Mouse (Mus musculus) limb, embryonic 11.5 days (tissue): ENCODE measurements around the gene Gpr146. TPM values are rescaled to one million over a fixed set of nuclear protein-coding genes. Genes with fewer than 3 reads are reported as not detected.
A peak's percentile ranks its signal among the peaks of the same experiment; 100 is the strongest.

Experiments used
- ATAC-seq: fragments of 200-750 bp; cut with Nextera tagmentation; 2 replicates; pipeline ENCODE4 v1.8.0; 2017; ENCODE audit warnings: low read depth; ENCODE audit not compliant: insufficient number of reproducible peaks, low FRiP score, low TSS enrichment
- DNase-seq: peaks from one replicate; pipeline ENCODE4 v3.0.0-alpha.2; 2015; ENCODE audit warnings: low spot score
- H3K27ac ChIP-seq: fragments of 300-500 bp; sonication (generic); replicated peaks from 2 replicates; pipeline ENCODE4 v1.5.1; 2014; ENCODE audit warnings: low read depth, mild to moderate bottlenecking, low read length
- H3K27me3 ChIP-seq: fragments of 300-500 bp; sonication (generic); 2 replicates; pipeline ENCODE4 v1.6.1; 2014; ENCODE audit warnings: mild to moderate bottlenecking, low read length, mixed read lengths; ENCODE audit not compliant: control insufficient read depth, insufficient read depth
- H3K36me3 ChIP-seq: fragments of 300-500 bp; sonication (generic); 2 replicates; pipeline ENCODE4 v1.6.1; 2014; ENCODE audit warnings: mild to moderate bottlenecking, low read length, moderate library complexity, mixed read lengths; ENCODE audit not compliant: control insufficient read depth, insufficient read depth
- H3K4me1 ChIP-seq: fragments of 300-500 bp; sonication (generic); 2 replicates; pipeline ENCODE4 v1.6.1; 2014; ENCODE audit warnings: low read length, mixed read lengths; ENCODE audit not compliant: control insufficient read depth, insufficient read depth
- H3K4me2 ChIP-seq: fragments of 300-500 bp; sonication (generic); 2 replicates; pipeline ENCODE4 v1.6.1; 2014; ENCODE audit warnings: low read depth, mild to moderate bottlenecking, moderate library complexity; ENCODE audit not compliant: severe bottlenecking
- H3K4me3 ChIP-seq: fragments of 300-500 bp; sonication (generic); 2 replicates; pipeline ENCODE4 v1.5.1; 2014; ENCODE audit warnings: low read depth, low read length
- H3K9ac ChIP-seq: fragments of 300-500 bp; sonication (generic); 2 replicates; pipeline ENCODE4 v1.6.1; 2014; ENCODE audit warnings: mild to moderate bottlenecking, low read length
- H3K9me3 ChIP-seq: fragments of 300-500 bp; sonication (generic); 2 replicates; pipeline ENCODE4 v1.6.1; 2016; ENCODE audit warnings: low read length; ENCODE audit not compliant: control insufficient read depth
- WGBS: fragments of 180-500 bp; shearing (Covaris S2); extraction: QIAGEN DNeasy Blood & Tissue Kit; methylation state at CpG from one replicate; pipeline ENCODE4 v1.1.7; 2014; 5-methylcytosine and 5-hydroxymethylcytosine counted together
- polyA plus RNA-seq: library from polyadenylated mRNA; unstranded; fragments of >200 nt; fragmentation: Nextera tagmentation; extraction: Ambion mirVana; gene quantifications from 2 replicates; pipeline ENCODE4 v1.2.1, GENCODE M21; 2014

Gpr146 gene
- polyA plus RNA-seq, 1 experiment from 2014 or later = 1.9 TPM

DNA sequence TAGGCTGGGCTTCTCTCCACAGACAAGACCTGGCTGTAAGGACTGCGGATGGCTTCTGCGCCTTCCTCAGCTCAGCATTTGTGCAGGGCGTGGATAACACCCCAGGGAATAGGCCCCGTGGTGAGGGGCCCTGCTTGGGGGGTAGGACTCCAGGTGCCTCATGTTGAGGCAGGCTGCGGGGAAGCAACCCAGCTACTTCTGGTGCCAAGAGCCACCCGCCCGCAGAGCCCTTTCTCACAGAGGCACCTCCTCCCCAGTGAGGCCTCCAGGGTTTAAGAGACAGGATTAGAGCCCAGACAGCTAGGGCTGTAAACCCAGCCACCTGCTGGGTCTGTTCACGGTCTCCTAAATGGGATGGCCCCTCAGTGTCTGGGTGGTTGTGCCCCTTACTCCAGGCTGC, 25.9 kb upstream of the Gpr146 start:
- no peaks in the 10 kb centered on the region for H3K27me3 ChIP-seq
- ATAC-seq = no peak

DNA sequence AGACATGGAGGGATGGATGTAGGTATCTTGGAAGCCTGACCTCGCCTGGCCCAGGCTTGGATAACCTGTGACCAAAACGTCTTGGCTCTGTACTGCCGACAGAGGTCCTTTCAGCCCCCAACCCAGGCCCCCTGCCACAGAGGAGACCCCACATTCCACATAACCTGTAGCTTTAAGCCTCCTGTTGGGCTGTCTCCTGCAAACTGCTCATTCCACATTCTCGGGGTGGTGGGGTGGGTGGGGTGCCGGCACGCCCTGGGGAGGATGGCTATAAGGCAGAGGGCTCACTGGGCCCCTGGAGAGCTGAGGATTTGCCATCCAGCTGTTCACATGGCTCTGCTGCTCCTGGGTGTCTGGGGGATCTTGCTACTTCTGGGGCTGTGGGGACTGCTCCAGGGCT, 25.2 kb upstream of the Gpr146 start, which contains the start of gene Cyp2w1:
Gene Cyp2w1 (plus strand): TSS at position 301 of the 400 bp plus-strand sequence.
- Histone ChIP-seq H3K9ac (0 out of 2 replicates have a peak within 1 kb of the TSS, but pooled peaks have one; percentile 18), H3K27me3 (no peaks in the 10 kb centered on the region), H3K4me3 (no peak within 1 kb of the TSS), H3K36me3 (no peaks in the 10 kb centered on the region), H3K4me1 (peaks cover 10% of the 10 kb centered on the region), H3K4me2 (0 out of 2 replicates have a peak within 1 kb of the TSS, but pooled peaks have one; percentile 7), H3K9me3 (no peaks in the 10 kb centered on the region), H3K27ac (no peak within 1 kb of the TSS)
- no peak for ATAC-seq
- DNase-seq = no peak
- 48% methylated on average over 6 of the region's 6 CpGs for WGBS

More for the DNA sequence above, 25.9 kb upstream of the Gpr146 start:
- no peaks in the 10 kb centered on the region for H3K9me3 ChIP-seq
- WGBS = 20% methylated on average over 8 of the region's 8 CpGs
- H3K36me3 ChIP-seq = no peaks in the 10 kb centered on the region
- no peak overlapping the region for H3K27ac ChIP-seq
- H3K4me1 ChIP-seq = peaks cover 10% of the 10 kb centered on the region
- no peak overlapping the region for H3K4me3 ChIP-seq
- no peak for DNase-seq
- 0 out of 2 replicates have a peak overlapping the region, but pooled peaks have one; percentile 7 for H3K4me2 ChIP-seq
- 0 out of 2 replicates have a peak overlapping the region, but pooled peaks have one; percentile 18 for H3K9ac ChIP-seq

DNA sequence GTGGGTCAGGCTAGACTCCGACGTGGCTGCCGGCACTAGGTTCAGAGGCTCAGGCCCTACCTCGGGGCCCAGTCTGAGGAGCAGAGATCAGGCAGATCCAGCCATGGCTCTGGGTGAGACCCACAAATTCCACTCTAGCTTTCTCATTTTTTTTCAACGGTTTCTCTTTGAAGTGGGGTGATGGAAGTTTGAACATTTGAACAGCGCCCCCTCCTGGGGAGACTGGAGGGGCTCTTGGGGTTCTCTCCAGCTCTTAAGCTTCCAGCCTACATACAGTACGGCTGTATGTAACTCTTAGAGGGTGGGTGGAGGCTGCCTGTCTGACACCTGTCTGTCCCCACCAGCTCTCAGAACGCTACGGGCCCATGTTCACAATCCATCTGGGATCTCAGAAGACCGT, 24.0 kb upstream of the Gpr146 start:
- no peak overlapping the region for H3K4me3 ChIP-seq
- no peak overlapping the region for H3K27ac ChIP-seq
- 61% methylated on average over 10 of the region's 10 CpGs for WGBS
- peaks cover 10% of the 10 kb centered on the region for H3K4me1 ChIP-seq
- no peaks in the 10 kb centered on the region for H3K27me3 ChIP-seq
- no peaks in the 10 kb centered on the region for H3K9me3 ChIP-seq
- H3K4me2 ChIP-seq = no peak overlapping the region
- H3K9ac ChIP-seq = no peak overlapping the region
- ATAC-seq (no peak), DNase-seq (peak; percentile 58)
- H3K36me3 ChIP-seq = no peaks in the 10 kb centered on the region

DNA sequence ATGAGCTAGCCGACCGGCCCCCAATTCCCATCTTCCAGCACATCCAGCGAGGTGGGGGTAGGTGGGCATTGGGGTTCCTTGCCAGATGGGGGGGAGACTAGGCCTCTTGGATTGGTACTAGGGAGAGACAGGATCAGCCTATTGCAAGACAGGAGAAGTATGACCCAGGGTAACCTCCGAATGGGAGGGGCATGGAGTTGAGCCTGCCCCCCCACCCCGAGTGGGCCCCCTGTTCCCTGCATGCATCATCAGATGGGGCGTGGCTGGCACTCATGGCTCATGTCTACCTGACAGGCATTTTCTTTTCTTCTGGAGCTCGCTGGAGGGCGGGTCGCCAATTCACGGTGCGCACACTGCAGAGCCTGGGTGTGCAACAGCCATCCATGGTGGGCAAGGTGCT, 23.6 kb upstream of the Gpr146 start:
- H3K27me3 ChIP-seq = no peaks in the 10 kb centered on the region
- H3K4me3 ChIP-seq = no peak overlapping the region

DNA sequence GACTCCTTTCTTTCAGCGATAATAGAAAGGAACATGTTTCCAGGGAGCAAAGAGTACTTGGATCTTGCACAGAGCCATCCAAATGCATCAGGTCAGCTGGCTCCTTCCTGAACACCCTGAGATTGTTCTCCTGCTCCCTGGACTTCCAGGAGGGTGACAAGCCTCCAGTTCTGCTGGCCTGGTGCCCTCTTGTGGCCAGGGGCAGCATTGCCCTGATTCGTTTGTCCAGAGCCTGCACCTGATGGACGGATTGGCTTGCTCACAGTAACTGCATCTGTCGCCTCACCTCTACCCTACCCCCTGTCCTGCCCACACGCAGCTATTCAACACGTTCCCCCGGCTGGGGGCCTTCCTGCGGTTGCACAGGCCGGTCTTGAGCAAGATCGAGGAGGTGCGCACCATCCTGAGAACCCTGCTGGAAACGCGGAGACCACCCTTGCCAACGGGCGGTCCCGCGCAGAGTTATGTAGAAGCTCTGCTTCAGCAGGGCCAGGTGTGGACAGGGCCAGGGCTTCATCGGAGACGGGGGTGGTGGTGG, 22.2 kb upstream of the Gpr146 start:
- Histone ChIP-seq H3K9ac (no peak overlapping the region), H3K4me1 (peaks cover 10% of the 10 kb centered on the region), H3K4me3 (no peak overlapping the region), H3K9me3 (no peaks in the 10 kb centered on the region), H3K27ac (no peak overlapping the region), H3K4me2 (no peak overlapping the region), H3K36me3 (no peaks in the 10 kb centered on the region), H3K27me3 (no peaks in the 10 kb centered on the region)
- ATAC-seq (no peak), DNase-seq (peak; percentile 85)
- WGBS = 38% methylated on average over 19 of the region's 19 CpGs

More for the DNA sequence above, 23.6 kb upstream of the Gpr146 start:
- whole genome bisulfite sequencing = 92% methylated on average over 11 of the region's 11 CpGs
- Histone ChIP-seq H3K9ac (no peak overlapping the region), H3K9me3 (no peaks in the 10 kb centered on the region), H3K27ac (no peak overlapping the region), H3K36me3 (no peaks in the 10 kb centered on the region), H3K4me2 (no peak overlapping the region), H3K4me1 (peaks cover 10% of the 10 kb centered on the region)
- ATAC-seq = no peak
- no peak for DNase-seq

DNA sequence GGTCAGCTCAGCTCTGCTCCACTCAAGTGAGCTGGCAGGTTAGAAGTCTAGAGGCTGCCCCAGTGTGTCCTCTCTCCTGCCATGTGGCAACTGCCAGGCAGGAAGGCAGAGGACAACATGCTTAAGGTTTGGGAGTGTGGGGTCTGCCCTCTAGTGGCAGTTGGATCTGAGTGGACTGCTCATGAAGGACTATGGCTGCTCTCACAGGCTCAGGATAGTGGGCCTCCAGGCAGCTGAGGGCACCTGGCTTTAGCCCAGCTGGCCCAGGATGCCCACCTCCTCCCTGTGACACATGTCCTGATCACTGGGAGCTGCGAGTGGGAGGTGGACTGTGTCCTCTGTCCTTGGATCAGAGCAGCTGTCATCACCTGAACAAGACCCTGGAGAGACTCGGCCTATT, 18.8 kb upstream of the Gpr146 start:
- H3K36me3 ChIP-seq = peaks cover 2% of the 10 kb centered on the region; the same call in 1 of the 2 replicates
- H3K27ac ChIP-seq = no peak overlapping the region
- H3K9me3 ChIP-seq = no peaks in the 10 kb centered on the region
- H3K4me2 ChIP-seq = no peak overlapping the region
- DNase-seq (peak; percentile 54), ATAC-seq (no peak)
- no peak overlapping the region for H3K4me3 ChIP-seq
- H3K4me1 ChIP-seq = 0 out of 2 replicates have a peak, but pooled peaks cover 4% of the 10 kb centered on the region
- no peaks in the 10 kb centered on the region for H3K27me3 ChIP-seq
- 63% methylated on average over 2 of the region's 2 CpGs for WGBS
- no peak overlapping the region for H3K9ac ChIP-seq

DNA sequence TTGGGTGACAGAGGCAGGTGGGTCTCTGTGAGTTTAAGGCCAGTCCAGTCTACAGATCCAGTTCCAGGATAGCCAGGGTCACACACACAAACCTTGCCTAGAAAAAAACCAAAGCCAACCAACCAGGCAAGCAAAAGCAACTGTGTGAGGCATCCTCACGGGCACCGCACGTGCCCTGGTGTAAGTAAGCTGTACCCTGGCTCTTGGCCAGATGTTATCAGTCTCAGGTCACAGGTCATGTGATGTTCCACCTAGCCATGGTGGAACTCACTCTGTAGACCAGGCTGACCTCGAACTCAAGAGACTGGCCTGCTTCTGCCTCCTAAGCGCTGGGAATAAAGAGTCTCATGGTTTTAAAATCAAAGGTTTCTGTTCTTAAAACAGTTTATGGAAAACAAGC, 18.3 kb upstream of the Gpr146 start:
- H3K4me1 ChIP-seq = 0 out of 2 replicates have a peak, but pooled peaks cover 4% of the 10 kb centered on the region
- no peak overlapping the region for H3K9ac ChIP-seq
- no peak overlapping the region for H3K27ac ChIP-seq
- no peaks in the 10 kb centered on the region for H3K27me3 ChIP-seq
- DNase-seq = no peak
- no peak overlapping the region for H3K4me2 ChIP-seq
- no peak for ATAC-seq
- H3K36me3 ChIP-seq = peaks cover 2% of the 10 kb centered on the region; the same call in 1 of the 2 replicates
- no peaks in the 10 kb centered on the region for H3K9me3 ChIP-seq
- WGBS = 94% methylated on average over 5 of the region's 5 CpGs
- H3K4me3 ChIP-seq = no peak overlapping the region

DNA sequence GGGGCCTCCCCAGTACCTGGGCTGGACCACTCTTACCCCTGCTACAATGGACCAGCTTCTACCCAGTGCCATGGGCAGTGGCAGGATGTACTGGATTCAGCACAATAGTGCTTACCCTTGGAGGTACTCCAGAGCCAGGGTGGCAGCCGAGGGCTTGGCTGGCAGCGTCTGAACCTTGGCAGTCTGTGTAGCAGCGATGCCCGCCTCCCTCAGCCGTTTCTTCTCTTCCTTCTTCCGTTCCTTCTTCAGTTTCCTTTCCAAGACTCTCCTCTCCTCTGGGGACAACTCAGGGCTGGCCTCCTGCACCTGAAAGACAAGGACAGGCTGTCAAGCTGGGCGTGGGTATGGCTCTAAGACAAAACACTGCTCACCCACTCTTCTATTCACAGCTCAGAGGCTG, 13.6 kb upstream of the Gpr146 start:
- H3K4me2 ChIP-seq = no peak overlapping the region
- no peak overlapping the region for H3K9ac ChIP-seq
- H3K27ac ChIP-seq = no peak overlapping the region
- H3K4me1 ChIP-seq = peaks cover 15% of the 10 kb centered on the region
- no peak for ATAC-seq
- no peaks in the 10 kb centered on the region for H3K27me3 ChIP-seq
- H3K36me3 ChIP-seq = peaks cover 2% of the 10 kb centered on the region; the same call in 1 of the 2 replicates
- DNase-seq = no peak
- no peak overlapping the region for H3K4me3 ChIP-seq
- 68% methylated on average over 7 of the region's 7 CpGs for WGBS
- H3K9me3 ChIP-seq = no peaks in the 10 kb centered on the region
